Mouse (Mus musculus) frontal cortex, postnatal 36 days (tissue): ENCODE data around the gene Mnat1.
"Not testable (repeated sequence)": the region's sequence is repeated elsewhere in the genome, so short reads cannot be mapped to it uniquely, and the experiment has no call there.

Source experiments
- DNase-seq, 2 experiments: peaks; one replicate each; pipeline ENCODE4 v3.0.0; 2022; ENCODE audit warnings: low spot score in 2 of 2

Gene Mnat1

GRCm38 (mm10) chr12:73123093-73124041 is at the start of gene Mnat1:
Gene Mnat1 (plus strand): TSS chr12:73123717.
- DNase-seq, result peak; percentile 83 to 90

- not testable (repeated sequence) for DNase-seq
These were observed 41.7 kb upstream of the Mnat1 start for GRCm38 (mm10) chr12:73081828-73082227.

GRCm38 (mm10) chr12:73083773-73084172 is 39.7 kb upstream of the Mnat1 start:
- DNase-seq, result no peak

DNA sequence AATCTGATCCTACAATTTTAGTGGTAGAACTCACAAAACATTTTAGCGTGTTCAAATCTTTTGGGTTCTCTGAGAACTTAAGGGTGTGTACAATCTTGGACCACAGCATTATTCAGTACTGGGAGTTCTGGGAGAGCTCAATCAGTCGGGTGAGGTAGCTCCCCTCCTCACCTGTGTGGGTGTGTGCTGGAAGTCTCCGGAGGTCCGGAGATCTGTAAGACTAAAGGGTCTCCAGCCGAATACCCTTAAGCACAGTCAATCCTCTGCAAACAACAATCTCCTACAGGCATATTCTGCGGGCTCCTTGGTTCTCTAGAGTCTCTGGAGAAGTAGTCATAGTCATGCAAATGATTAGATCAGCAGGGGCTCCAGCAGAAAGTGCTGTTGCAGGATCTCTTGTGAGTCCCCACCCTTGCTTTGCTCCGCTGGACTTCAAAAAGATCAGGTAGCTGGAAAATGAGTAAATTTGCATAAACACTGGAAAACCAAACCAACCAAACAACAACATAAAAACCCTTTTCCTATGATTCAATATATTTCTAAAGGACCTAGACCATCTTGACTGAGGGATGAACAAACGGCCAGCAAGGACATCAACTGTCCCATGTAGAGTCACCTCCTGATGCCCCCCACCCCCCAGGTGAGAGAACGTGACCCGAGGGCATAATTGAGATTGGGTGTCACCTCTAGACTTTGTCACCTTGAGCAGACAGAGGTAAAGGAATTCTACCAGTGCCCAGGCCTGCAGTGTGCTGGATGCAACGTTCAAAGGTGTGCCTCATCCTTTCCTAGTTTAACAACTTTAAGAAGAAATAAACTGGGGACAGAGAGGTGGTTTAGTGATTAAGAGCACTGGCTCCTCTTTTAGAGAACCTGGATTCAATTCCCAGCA is 37.5 kb upstream of the Mnat1 start:
- DNase-seq, result no peak

- DNase-seq, result no peak
These were observed 36.4 kb upstream of the Mnat1 start for GRCm38 (mm10) chr12:73087086-73087485.

- no peak for DNase-seq
These were observed 35.0 kb upstream of the Mnat1 start for GRCm38 (mm10) chr12:73088500-73088899.

- no peak for DNase-seq
These were observed 34.6 kb upstream of the Mnat1 start for GRCm38 (mm10) chr12:73088911-73089310.

- no peak for DNase-seq
These were observed 32.7 kb upstream of the Mnat1 start for GRCm38 (mm10) chr12:73090672-73091335.

DNA sequence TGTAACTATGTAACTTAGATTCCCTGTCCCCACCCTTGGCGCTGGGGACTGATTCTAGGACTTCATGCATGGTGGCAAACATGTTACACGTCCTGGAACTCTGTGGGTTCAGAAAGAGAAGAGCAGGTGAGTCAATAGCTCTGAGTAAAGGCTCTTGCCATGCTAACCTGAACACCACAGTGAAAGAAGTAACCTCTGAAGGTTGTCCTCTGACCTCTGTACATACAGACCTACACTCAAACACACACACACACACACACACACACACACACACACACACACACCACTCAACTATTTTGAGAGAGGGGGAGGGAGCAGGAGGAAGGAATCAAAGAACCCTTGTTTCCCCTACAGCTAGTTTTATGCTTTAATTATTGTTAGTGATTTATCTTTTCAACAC is 29.3 kb upstream of the Mnat1 start:
- no peak for DNase-seq

GRCm38 (mm10) chr12:73094605-73095004 is 28.9 kb upstream of the Mnat1 start:
- no peak for DNase-seq

GRCm38 (mm10) chr12:73096177-73096576 is 27.3 kb upstream of the Mnat1 start:
- not testable (repeated sequence) for DNase-seq

GRCm38 (mm10) chr12:73098593-73098992 is 24.9 kb upstream of the Mnat1 start:
- no peak for DNase-seq

DNA sequence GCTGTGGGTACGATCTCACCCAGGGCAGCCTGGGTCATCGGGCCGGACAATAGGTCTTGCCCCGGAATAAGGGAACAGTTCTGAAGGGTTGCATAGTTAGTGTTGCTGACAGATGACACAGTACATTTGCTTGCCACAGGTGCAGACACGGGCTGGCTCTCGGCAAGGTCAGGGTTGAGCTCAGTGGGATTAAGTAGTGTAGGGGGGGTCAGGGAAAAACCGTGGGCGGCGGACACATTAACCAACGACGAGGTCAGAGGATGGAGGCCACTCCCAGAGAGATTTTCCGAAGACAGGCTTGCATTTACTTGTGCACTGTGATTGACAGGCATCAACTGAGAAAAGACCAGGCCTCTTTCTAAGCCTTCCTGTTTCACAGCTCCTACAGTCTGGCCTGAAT is 19.8 kb upstream of the Mnat1 start:
- no peak for DNase-seq

GRCm38 (mm10) chr12:73107821-73108220 is 15.7 kb upstream of the Mnat1 start:
- DNase-seq, result no peak

GRCm38 (mm10) chr12:73110431-73111111 is 12.9 kb upstream of the Mnat1 start:
- DNase-seq, result peak in 1 of 2 experiments; percentile 8

- peak in 1 of 2 experiments; percentile 5 for DNase-seq
These were observed 11.8 kb upstream of the Mnat1 start for GRCm38 (mm10) chr12:73111561-73112325.

- peak; percentile 29 to 37 for DNase-seq
These were observed 11.0 kb upstream of the Mnat1 start for GRCm38 (mm10) chr12:73112326-73113087.

DNA sequence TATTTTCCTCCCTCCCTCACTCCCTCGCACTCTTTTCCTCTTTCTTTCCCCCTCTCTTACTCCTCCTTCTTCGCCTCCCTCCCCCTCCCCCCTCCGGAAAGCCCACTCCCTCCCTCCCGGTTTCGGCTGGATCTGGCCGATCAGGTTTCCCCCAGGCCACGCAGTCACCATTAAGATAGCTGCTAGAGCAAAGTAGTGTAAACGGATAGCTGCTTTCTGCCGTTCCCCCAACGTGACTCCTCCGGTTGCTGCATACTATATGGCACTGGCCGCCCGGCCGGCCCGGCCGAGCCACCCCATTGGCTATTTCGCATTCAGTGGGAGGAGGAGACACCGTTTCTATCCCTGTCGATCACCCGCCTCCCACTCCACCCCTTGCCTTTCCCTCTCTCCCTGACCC is 10.3 kb upstream of the Mnat1 start, which contains the start of gene Six4:
TSS of gene Six4 (minus strand) at position 261 of the 400 bp plus-strand sequence.
- peak; percentile 36 to 38 for DNase-seq

GRCm38 (mm10) chr12:73125250-73125649 is 1.7 kb downstream of the Mnat1 start:
- no peak for DNase-seq

DNA sequence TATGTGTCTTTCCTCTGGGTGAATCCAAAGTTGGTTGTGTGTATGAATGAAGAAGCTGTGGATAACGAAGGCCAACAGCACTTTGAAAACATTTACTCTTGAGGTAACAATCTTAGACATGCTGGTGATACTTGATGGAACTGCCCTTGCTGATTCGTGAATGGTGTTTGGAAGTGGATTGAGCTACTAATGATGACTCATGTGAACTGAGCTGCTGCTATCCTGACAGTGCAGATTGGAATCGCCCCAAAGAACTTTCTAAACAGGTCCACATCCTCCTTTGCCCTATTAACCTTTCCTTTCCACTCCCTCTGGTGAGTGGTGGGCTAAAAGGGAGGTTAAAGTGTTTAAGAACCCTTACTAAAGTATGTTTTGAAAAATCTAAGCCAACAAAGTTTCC is 17.2 kb downstream of the Mnat1 start:
- DNase-seq, result no peak
